Mouse (Mus musculus) heart, postnatal 36 days (tissue): ENCODE measurements around the gene Olfr1226. TPM values are rescaled to one million over a fixed set of nuclear protein-coding genes. Genes with fewer than 3 reads are reported as not detected.
"Not testable (repeated sequence)": the region's sequence is repeated elsewhere in the genome, so short reads cannot be mapped to it uniquely, and the experiment has no call there.

Experiments
- DNase-seq, 2 experiments: peaks; one replicate each; pipeline ENCODE4 v3.0.0; 2021 to 2022
- intact Hi-C: fragments of 180-260 bp; cut with DNase I; formaldehyde crosslinking; loops from one replicate; pipeline ENCODE4 v1.15.1; 2025
- total RNA-seq, 2 experiments: library from RNA; stranded (reverse); gene quantifications; 2 replicates each; pipeline ENCODE4 v1.2.3; 2021

The Olfr1226 gene
- total RNA-seq = not detected

DNA sequence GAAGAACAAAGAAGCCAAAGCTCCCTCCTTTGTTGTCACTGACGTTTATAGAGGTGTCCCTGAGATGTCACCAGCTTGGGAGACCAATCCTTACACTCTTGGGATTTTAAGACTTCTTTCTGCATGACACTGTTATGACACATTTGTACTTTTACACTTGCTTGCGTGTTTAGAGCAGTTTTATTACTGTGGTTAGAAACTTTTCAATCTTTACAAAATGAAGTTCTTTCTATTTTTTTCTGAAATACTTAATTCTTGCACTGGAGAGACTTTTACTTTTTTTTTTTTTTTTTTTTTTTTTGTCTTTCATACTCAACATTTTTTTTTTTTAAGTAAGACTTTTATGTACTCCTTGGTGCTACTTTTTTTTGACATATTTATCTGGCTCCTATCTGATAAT is at the start of gene Olfr1226:
Gene Olfr1226, minus strand, starts transcription at position 101 of the 400 bp plus-strand sequence.
- intact Hi-C loops = no loop called here
- DNase-seq = no peak

- intact Hi-C loops = no loop called here
- no peak for DNase-seq
Observed at GRCm38 (mm10) chr2:89196325-89196982, 3.4 kb downstream of the Olfr1226 start.

DNA sequence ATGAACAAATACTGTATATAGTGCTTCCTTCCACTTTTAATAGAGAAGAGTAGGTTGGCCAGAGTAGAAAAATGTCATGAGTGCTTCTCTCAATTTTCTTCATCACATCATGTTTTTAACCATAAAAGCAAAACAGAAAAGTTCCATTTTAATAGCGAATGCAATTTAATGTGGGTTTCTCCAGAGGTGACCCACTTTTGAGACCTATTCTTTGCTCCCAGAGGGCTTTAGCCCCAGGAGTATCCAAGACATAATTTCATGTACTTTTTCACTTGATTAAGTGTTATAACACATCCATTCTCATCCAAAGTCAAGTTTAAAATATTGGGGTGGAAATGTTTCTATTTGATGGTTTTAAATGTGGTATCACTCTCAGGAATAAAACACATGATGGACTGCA is 25.3 kb downstream of the Olfr1226 start, which contains the start of gene Olfr1225:
Gene Olfr1225, minus strand, starts transcription at position 101 of the 400 bp plus-strand sequence.
- DNase-seq = no peak
- intact Hi-C loops = no loop called here

GRCm38 (mm10) chr2:89164711-89165110 is 35.1 kb downstream of the Olfr1226 start:
- DNase-seq, intact Hi-C loops: not testable (repeated sequence)

- DNase-seq, intact Hi-C loops: not testable (repeated sequence)
Observed at GRCm38 (mm10) chr2:89163991-89164390, 35.9 kb downstream of the Olfr1226 start, which contains the start of gene Olfr1224-ps1. Olfr1224-ps1 (minus strand) TSS chr2:89164091.

DNA sequence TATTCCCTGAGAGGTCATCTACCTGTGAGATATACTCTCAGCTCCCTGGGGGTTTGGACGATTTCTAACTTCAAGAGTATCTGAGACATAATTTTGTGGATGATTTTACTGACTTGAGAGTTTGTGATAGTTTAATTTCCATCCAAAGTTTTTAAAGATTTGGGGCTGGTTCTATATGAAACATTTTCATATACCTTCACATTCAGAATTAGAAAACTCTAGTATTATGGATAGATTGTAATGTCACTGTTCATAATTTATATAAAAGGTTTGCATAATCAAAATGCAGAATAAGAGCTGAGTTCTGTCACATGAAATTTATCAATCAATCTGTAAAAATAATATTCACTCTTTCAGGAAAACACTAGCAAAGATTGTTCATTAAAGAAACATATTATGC is 48.4 kb downstream of the Olfr1226 start, which contains the start of gene Olfr1223:
Gene Olfr1223, minus strand, starts transcription at position 101 of the 400 bp plus-strand sequence.
- no peak for DNase-seq
- intact Hi-C loops = no loop called here

Other genes starting within 250 kb of the Olfr1226 start
- not detected for gene Olfr1212, start 246.1 kb downstream of the Olfr1226 start, total RNA-seq
- not detected for gene Gm13762, start 219.8 kb downstream of the Olfr1226 start, total RNA-seq
- not detected for gene Olfr1214, start 207.4 kb downstream of the Olfr1226 start, total RNA-seq
- not detected for gene Olfr1215, start 193.1 kb downstream of the Olfr1226 start, total RNA-seq
- gene Olfr1216, start 181.7 kb downstream of the Olfr1226 start, total RNA-seq = not detected
- not detected for gene Olfr1217, start 168.0 kb downstream of the Olfr1226 start, total RNA-seq
- gene Olfr1218, start 138.9 kb downstream of the Olfr1226 start, total RNA-seq = not detected
- gene Olfr1219, start 116.5 kb downstream of the Olfr1226 start, total RNA-seq = not detected
- gene Olfr1220, start 93.2 kb downstream of the Olfr1226 start, total RNA-seq = not detected
- not detected for gene Olfr1221, start 82.8 kb downstream of the Olfr1226 start, total RNA-seq
- gene Olfr1222, start 67.0 kb downstream of the Olfr1226 start, total RNA-seq = not detected
- not detected for gene Olfr1223, start 48.5 kb downstream of the Olfr1226 start, total RNA-seq
- not detected for gene Olfr1224-ps1, start 36.0 kb downstream of the Olfr1226 start, total RNA-seq
- gene Olfr1225, start 25.4 kb downstream of the Olfr1226 start, total RNA-seq = not detected
- gene Olfr1228, start 54.0 kb upstream of the Olfr1226 start, total RNA-seq = not detected
- gene Olfr1229, start 88.0 kb upstream of the Olfr1226 start, total RNA-seq = not detected
- gene Olfr1230, start 97.2 kb upstream of the Olfr1226 start, total RNA-seq = not detected
- not detected for gene Olfr1231, start 107.0 kb upstream of the Olfr1226 start, total RNA-seq
- not detected for gene Olfr1232, start 129.6 kb upstream of the Olfr1226 start, total RNA-seq
- gene Olfr1233, start 142.3 kb upstream of the Olfr1226 start, total RNA-seq = not detected
- not detected for gene Olfr1234, start 164.8 kb upstream of the Olfr1226 start, total RNA-seq
- not detected for gene Olfr1238, start 209.6 kb upstream of the Olfr1226 start, total RNA-seq
- gene Olfr1239, start 220.4 kb upstream of the Olfr1226 start, total RNA-seq = not detected
- gene Olfr1240, start 243.0 kb upstream of the Olfr1226 start, total RNA-seq = not detected